Mouse (Mus musculus): ENCODE results near the gene Cpne9. TPM values are rescaled to one million over a fixed set of nuclear protein-coding genes. Genes with fewer than 3 reads are reported as not detected.

The Cpne9 gene
- polyA plus RNA-seq, 1 experiment from 2014 or later = 2.6 TPM

Other genes with a start within 250 kb of the Cpne9 start
- gene Thumpd3, start 236.1 kb upstream of the Cpne9 start, polyA plus RNA-seq (2014; fragmentation: Nextera tagmentation; extraction: Ambion mirVana) = 46.6 and 47.2 TPM in 2 replicates
- 56.3 and 63.1 TPM in 2 replicates for gene Setd5, start 204.9 kb upstream of the Cpne9 start, polyA plus RNA-seq (2014; fragmentation: Nextera tagmentation; extraction: Ambion mirVana)
- 21.5 and 21.9 TPM in 2 replicates for gene Lhfpl4, start 86.9 kb upstream of the Cpne9 start, polyA plus RNA-seq (2014; fragmentation: Nextera tagmentation; extraction: Ambion mirVana)
- 30.6 and 38.3 TPM in 2 replicates for gene Mtmr14, start 44.5 kb upstream of the Cpne9 start, polyA plus RNA-seq (2014; fragmentation: Nextera tagmentation; extraction: Ambion mirVana)
- 14.3 and 17.8 TPM in 2 replicates for gene Brpf1, start 24.8 kb downstream of the Cpne9 start, polyA plus RNA-seq (2014; fragmentation: Nextera tagmentation; extraction: Ambion mirVana)
- 7.6 and 8.9 TPM in 2 replicates for gene Ogg1, start 44.7 kb downstream of the Cpne9 start, polyA plus RNA-seq (2014; fragmentation: Nextera tagmentation; extraction: Ambion mirVana)
- 93.6 and 110 TPM in 2 replicates for gene Camk1, start 61.7 kb downstream of the Cpne9 start, polyA plus RNA-seq (2014; fragmentation: Nextera tagmentation; extraction: Ambion mirVana)
- 66.3 and 78.5 TPM in 2 replicates for gene Tada3, start 95.6 kb downstream of the Cpne9 start, polyA plus RNA-seq (2014; fragmentation: Nextera tagmentation; extraction: Ambion mirVana)
- gene Arpc4, start 95.8 kb downstream of the Cpne9 start, polyA plus RNA-seq (2014; fragmentation: Nextera tagmentation; extraction: Ambion mirVana) = 238 and 253 TPM in 2 replicates
- gene Ttll3, start 107.0 kb downstream of the Cpne9 start, polyA plus RNA-seq (2014; fragmentation: Nextera tagmentation; extraction: Ambion mirVana) = 8.9 and 9.1 TPM in 2 replicates
- 19.7 and 23.6 TPM in 2 replicates for gene Rpusd3, start 137.0 kb downstream of the Cpne9 start, polyA plus RNA-seq (2014; fragmentation: Nextera tagmentation; extraction: Ambion mirVana)
- not detected in 2 replicates for gene Cidec, start 153.5 kb downstream of the Cpne9 start, polyA plus RNA-seq (2014; fragmentation: Nextera tagmentation; extraction: Ambion mirVana)
- gene Jagn1, start 160.3 kb downstream of the Cpne9 start, polyA plus RNA-seq (2014; fragmentation: Nextera tagmentation; extraction: Ambion mirVana) = 91.1 and 96.4 TPM in 2 replicates
- gene Il17re, start 176.2 kb downstream of the Cpne9 start, polyA plus RNA-seq (2014; fragmentation: Nextera tagmentation; extraction: Ambion mirVana) = 0.21 and 0.28 TPM in 2 replicates
- 1.6 and 2.4 TPM in 2 replicates for gene Il17rc, start 189.1 kb downstream of the Cpne9 start, polyA plus RNA-seq (2014; fragmentation: Nextera tagmentation; extraction: Ambion mirVana)
- 66.4 and 72.4 TPM in 2 replicates for gene Creld1, start 201.0 kb downstream of the Cpne9 start, polyA plus RNA-seq (2014; fragmentation: Nextera tagmentation; extraction: Ambion mirVana)
- 8.4 and 9.1 TPM in 2 replicates for gene Prrt3, start 219.6 kb downstream of the Cpne9 start, polyA plus RNA-seq (2014; fragmentation: Nextera tagmentation; extraction: Ambion mirVana)
- gene Emc3, start 249.3 kb downstream of the Cpne9 start, polyA plus RNA-seq (2014; fragmentation: Nextera tagmentation; extraction: Ambion mirVana) = 111 and 116 TPM in 2 replicates
- 1.2 and 1.5 TPM in 2 replicates for gene Fancd2, start 249.4 kb downstream of the Cpne9 start, polyA plus RNA-seq (2014; fragmentation: Nextera tagmentation; extraction: Ambion mirVana)